Mouse (Mus musculus) gastrocnemius, postnatal 4 days (tissue): ENCODE measurements around the gene Sema4a. TPM values are rescaled to one million over a fixed set of nuclear protein-coding genes. Genes with fewer than 3 reads are reported as not detected.
A peak's percentile ranks its signal among the peaks of the same experiment; 100 is the strongest.

Experiments
- DNase-seq, 2 experiments: peaks; one replicate each; pipeline ENCODE4 v3.0.0; 2021 to 2022; ENCODE audit warnings: low spot score in 2 of 2, mixed read lengths in 2 of 2
- total RNA-seq, 2 experiments: library from RNA; stranded (reverse); gene quantifications; 2 replicates each; pipeline ENCODE4 v1.2.3; 2021

The Sema4a gene
- total RNA-seq, 2 experiments from 2014 or later = 3.0 to 4.4 TPM

- DNase-seq = no peak
These were observed 26.4 kb upstream of the Sema4a start for GRCm38 (mm10) chr3:88487396-88487795.

- no peak for DNase-seq
These were observed 25.9 kb upstream of the Sema4a start for GRCm38 (mm10) chr3:88486887-88487286.

DNA sequence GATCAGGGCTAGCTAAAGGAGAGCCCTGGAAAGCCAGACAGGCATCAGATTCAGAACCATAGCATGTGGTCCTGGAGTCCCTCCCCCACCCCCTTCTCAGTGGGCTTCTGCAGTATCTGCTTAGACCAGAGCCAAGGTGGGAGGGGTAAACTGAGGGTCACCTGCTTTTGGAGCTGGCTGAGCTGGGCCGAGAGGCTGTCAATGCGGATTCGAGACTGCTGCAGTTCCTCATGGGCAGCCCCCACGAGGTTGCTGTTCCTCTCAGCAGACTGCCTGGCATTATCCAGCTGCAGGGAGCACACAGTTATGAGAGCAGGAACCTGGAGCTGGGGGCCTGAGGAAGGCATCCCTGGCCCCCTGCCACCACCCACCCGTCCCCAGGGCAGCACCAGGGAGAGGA lies 25.1 kb upstream of the Sema4a start:
- no peak for DNase-seq

DNA sequence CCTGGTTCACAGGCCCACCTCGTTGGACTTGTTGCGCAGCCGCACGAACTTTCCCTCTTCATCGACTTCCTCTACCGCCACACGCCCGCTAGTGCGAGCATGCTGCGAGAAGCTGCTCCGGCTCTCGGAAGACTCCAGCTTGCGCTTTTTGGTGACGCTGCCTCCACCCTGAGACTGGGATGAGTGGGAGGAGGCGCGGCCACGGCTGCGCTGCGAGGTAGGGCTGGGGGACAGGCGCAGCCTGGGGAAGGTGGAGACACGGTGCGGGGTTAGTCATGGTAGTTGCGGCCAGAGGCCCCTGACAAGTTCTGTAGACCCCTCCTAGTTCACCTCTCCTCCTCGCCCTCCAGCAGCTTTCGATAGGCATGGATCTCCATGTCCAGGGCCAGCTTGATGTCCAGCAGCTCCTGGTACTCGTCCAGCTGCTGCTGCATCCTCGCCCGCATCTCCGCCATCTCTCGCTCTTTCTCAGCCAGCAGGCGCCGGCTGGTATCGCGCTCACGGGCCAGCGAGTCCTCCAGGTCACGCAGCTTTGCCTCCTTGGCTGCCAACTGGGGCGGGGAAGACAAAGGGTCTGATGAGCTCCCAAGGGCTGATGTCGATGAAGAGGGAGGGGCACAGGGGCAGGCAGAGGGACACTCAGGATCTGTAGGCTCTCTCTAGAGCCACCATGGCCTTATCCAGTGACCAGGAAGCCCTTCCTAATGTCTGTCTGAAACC lies 23.8 kb upstream of the Sema4a start:
- no peak for DNase-seq

DNA sequence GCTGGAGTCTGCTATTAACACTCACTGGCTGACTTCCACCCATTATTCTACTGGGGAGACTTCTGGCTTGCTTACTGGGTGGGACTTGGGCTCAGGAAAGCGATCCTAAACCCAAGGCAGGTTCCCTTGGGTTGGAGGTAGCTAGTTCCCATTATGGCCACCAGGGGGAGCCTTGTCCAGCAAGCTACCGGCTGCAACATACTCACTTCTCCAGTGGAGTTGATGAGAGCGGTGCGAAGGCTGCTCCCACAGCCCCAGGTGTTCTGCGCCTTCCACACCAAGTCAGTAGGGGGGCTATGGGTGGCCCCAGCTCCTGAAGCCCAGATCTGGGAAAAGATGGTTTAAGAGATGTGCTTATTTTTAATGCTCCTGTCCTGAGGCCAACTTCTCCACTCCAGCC lies 22.6 kb upstream of the Sema4a start:
- DNase-seq = peak; percentile 67 to 78

DNA sequence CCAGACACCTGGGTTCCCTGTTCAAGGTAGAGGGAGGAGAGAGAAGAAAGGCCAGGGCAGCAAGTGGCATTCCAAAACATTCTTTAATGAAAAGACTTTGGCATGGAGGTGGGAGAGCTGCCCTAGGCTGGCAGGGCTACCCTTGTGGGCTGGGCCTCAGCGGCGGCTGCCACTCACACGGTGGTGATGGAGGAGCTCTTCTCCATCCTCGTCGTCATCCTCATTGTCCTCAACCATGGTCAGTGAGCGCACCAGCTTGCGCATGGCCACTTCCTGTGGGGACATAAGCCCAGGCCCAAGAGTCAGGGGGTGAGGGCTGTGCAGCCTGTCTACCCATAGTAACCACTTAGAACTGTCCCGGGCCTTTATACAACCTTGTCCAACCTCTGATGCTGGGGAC lies 22.2 kb upstream of the Sema4a start:
- no peak for DNase-seq

DNA sequence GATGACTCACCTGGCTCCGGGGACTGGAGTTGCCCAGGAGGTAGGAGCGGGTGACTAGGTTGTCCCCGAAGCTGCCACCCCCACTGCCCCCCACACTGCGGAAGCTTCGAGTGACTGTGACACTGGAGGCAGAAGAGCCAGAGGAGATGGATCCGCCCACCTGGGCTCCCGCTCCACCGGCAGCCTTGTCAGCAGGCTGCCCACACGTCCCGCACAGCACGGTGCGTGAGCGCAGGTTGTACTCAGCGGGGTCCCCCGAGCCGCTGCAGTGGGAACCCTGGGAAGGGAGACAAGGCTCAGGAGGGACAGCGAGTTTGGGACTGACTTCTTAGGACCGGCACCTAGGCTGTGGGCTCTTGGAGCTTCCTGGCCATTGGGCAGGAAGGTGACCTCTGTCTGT lies 21.4 kb upstream of the Sema4a start:
- DNase-seq = no peak

GRCm38 (mm10) chr3:88481372-88482040 lies 20.5 kb upstream of the Sema4a start:
- DNase-seq = no peak

DNA sequence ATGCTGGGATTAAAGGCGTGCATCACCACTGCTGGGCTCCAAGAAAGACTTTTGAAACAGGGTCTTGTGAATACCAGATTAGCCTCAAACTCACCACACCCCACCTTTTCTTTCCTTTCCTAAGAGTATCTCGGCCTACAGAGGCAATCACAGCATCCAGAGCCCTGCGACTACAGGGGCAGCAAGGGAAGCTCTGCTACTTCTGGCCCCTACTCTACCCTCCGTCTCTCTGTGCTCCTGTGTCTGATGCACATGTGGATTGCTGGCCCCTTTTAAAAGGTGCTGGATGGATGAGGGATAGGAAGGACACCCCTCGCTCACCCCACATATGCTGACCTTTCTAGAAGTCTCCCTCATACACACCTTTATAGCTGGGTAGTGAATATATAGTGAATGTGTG lies 19.7 kb upstream of the Sema4a start:
- DNase-seq = no peak

DNA sequence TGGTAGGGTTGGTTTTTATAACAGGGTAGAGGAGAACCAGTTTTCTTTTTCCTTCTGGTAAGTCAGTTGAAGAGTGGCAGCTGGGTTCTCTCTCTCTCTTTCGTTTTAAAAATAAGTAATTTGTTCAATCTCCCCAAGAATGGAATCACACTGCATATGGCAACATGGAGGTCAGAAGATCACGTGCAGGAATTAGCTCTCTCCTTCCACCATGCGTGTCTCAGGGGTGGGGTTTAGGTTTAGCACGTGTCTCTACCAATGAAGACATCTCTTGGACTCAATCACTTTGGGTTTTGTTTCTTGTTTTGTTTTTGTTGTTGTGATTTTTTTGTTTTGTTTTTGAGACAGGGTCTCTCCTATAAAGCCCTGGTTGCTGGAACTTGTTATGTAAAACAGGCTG lies 18.8 kb upstream of the Sema4a start:
- no peak for DNase-seq

GRCm38 (mm10) chr3:88479163-88479562 lies 18.2 kb upstream of the Sema4a start:
- no peak for DNase-seq

GRCm38 (mm10) chr3:88477735-88478134 lies 16.8 kb upstream of the Sema4a start:
- peak; percentile 75 to 83 for DNase-seq

- no peak for DNase-seq
These were observed 15.4 kb upstream of the Sema4a start for GRCm38 (mm10) chr3:88476403-88476802.

DNA sequence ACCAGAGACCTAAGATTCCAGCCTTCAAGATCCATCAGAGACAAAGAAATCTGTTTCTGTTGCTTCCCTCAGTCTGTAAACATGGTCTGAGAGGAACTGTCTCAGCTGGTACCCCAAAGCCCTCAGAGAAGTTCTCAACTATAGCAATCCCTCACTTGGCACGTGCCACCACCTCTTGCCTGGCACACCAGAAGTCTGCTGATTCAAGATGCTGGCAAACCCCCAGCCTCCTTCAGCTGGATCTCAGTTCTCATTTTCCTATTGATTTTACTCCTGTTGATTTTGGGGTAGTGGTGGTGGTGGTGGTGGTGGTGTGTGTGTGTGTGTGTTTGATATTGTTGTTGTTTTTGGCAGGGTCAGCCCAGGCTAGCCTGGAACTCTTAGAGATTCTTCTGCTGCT lies 12.6 kb upstream of the Sema4a start:
- DNase-seq = no peak

DNA sequence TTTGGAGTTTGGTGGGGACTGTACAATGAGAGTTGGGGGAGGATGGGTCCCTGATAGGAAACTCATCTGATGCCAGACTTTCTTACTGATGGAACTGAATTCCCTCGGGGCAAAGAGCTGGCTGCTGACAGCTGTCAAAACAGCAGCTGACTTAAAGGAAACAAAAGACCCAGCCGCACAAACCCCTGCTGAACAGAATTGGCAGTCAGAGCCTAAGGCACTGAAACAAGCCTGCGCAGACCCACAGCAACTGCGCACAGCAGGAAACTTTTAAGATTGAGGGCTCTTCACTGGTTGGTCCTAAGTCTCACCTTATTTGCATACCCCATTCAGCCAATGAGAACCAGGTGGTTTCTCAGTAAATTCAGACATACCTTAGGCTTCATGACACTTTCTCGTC lies 12.0 kb upstream of the Sema4a start:
- DNase-seq = no peak

GRCm38 (mm10) chr3:88470943-88471479 lies 10.0 kb upstream of the Sema4a start:
- DNase-seq = no peak

GRCm38 (mm10) chr3:88469466-88469865 lies 8.5 kb upstream of the Sema4a start:
- no peak for DNase-seq

- DNase-seq = peak; percentile 85 to 92
These were observed 6.3 kb upstream of the Sema4a start for GRCm38 (mm10) chr3:88467116-88467824.

DNA sequence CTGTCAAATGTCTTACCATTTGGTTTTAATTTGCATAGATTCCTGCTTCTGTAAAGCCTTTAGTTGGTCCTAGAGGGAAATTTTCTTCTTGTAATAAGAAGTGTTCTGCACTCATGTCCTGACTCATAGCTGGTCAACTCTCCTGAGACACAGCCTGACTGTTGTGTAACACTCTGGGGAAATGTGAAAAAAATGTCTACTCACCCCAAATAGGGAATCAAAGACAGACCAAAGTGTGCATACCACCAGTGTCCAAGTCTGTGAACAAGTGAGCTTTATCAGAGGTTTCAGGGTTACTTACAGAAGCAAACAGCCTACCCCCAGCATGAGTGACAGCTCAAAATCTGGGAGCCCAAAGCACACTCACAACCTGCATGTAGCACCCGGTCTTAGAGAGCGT lies 4.1 kb upstream of the Sema4a start:
- DNase-seq = no peak

GRCm38 (mm10) chr3:88464425-88464824 lies 3.4 kb upstream of the Sema4a start:
- no peak for DNase-seq

GRCm38 (mm10) chr3:88460029-88460428 lies 953 bp downstream of the Sema4a start:
- DNase-seq = no peak

DNA sequence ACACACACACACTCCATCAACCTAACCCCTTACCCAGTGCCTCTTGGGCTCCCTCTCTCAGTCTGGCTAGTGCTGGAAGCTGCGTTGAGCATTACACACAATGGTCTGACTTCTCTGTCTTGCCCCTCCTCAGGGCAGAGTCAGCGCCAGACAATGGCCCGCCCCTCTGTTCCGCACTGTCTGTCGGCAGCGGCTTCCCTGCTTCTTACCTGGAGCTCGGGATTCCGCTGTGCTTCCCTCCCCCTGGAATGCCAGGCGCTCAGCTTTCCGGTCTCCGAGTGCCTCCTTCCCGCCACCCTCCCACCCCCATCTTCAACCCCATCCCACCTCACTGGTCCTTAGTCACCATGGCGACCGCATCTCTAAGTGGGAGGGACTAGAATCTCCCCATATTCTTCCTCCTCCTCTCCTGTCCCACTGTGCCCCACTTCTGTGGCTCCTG lies 2.2 kb downstream of the Sema4a start:
- DNase-seq = no peak
